Mouse (Mus musculus) embryonic fibroblast, embryonic 13.5 days (primary cell): ENCODE data around the gene Tmem165. TPM values are rescaled to one million over a fixed set of nuclear protein-coding genes. Genes with fewer than 3 reads are reported as not detected.

Experiments used
- H3K27ac ChIP-seq: 2 replicates; pipeline ENCODE4 v1.5.1; 2012; ENCODE audit warnings: low read length, control low read depth, inconsistent platforms; ENCODE audit not compliant: insufficient read depth
- H3K4me1 ChIP-seq: 2 replicates; pipeline ENCODE4 v1.6.1; 2011; ENCODE audit warnings: low read length; ENCODE audit not compliant: control insufficient read depth, insufficient read depth
- H3K4me3 ChIP-seq: 2 replicates; pipeline ENCODE4 v1.5.1; 2011; ENCODE audit warnings: mild to moderate bottlenecking, control low read depth, low read length; ENCODE audit not compliant: insufficient read depth
- CTCF ChIP-seq: IDR thresholded peaks from 2 replicates; pipeline ENCODE4 v1.5.1; 2011; ENCODE audit warnings: mild to moderate bottlenecking, control low read depth, low read length, moderate library complexity, borderline replicate concordance; ENCODE audit not compliant: insufficient read depth
- POLR2A ChIP-seq: IDR thresholded peaks from 2 replicates; pipeline ENCODE4 v1.6.1; 2011; ENCODE audit warnings: low read depth, mild to moderate bottlenecking, control low read depth, low read length, moderate library complexity
- polyA plus RNA-seq: library from polyadenylated mRNA; stranded (reverse); fragments of >200 nt; gene quantifications from 2 replicates; pipeline ENCODE4 v1.2.4, GENCODE M21; 2011; ENCODE audit warnings: low read depth; ENCODE audit not compliant: missing spikeins, insufficient read length

The Tmem165 gene
- polyA plus RNA-seq, 1 experiment: 174 TPM

DNA sequence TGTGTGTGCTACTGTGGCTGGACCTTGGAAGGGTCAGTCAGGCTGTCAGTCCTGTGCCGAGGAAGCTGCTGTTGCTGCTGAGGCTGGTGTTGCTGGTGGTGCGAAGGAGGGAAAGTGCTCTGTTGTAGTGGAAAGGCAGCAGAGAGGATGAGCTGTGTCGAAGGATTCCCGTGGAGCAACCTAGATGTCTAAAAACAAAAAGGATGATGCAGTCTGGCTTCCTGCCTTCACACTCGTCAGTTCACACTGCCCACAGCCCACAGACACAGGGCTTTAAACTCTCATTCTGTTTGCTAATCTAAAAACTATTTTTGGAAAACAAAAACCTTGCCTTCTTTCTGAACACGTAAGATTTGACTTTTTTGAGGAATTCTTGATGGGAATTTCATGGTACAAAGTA, 33.0 kb downstream of the Tmem165 start:
- TF ChIP-seq CTCF: no peak
- TF ChIP-seq POLR2A: no peak
- Histone ChIP-seq H3K4me3 (no peak overlapping the region), H3K4me1 (no peaks in the 10 kb centered on the region; the same call in 1 of the 2 replicates), H3K27ac (no peak overlapping the region)

DNA sequence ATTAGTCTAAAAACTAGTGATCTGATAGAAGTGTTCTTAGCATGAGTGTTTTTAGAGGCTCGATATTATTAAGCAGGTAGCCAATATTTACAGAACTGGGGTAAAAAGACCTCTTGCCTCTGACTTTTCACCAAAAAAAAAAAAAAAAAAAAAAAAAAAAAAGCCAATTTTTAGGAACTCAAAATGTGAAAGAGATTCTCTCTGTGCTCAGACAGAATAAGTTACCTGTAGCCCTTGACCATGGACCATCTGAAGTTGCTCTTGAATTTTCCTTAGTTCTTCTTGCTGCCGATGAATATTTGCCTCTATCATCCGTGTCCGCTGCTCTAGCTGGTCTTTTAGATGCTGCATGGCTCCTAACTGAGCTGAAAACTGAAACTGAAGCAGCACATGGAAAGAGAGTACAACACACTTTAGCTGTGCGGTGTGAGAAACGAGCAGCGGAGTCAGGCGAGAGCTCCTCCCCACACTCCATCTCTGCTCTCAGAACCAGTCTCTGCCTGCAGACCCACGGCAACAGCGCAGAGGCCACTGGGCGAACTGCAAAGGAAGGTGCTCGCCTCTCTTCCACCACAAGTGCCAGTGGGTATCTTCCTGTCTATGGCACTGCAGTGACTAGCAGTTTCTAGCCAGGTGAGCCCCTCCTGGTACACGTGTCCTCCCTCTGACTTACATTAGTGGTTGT, 47.6 kb downstream of the Tmem165 start:
- no peak for TF ChIP-seq CTCF
- no peak for TF ChIP-seq POLR2A
- no peak overlapping the region for H3K27ac ChIP-seq
- no peak overlapping the region for H3K4me3 ChIP-seq
- H3K4me1 ChIP-seq: no peaks in the 10 kb centered on the region

DNA sequence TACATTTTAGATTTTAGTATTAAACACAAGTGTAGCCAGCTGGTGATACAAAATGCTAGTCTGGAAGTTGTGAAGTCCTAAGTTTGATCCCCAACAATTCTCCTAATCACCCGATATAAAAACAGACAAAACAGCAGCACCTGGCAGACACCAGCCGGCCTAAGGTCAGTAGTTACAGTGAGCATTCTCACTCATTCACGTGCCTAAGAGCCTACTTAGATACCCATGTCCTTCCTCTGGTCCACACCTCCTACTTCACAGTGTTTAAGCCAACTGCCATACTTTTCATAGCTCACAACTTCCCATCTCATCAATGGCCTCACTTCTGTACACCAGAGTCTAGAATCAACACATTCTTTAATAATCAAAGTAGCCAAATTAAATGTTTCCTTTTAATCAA, 59.6 kb downstream of the Tmem165 start:
- Histone ChIP-seq H3K27ac (no peak overlapping the region), H3K4me1 (no peaks in the 10 kb centered on the region), H3K4me3 (no peak overlapping the region)
- no peak for TF ChIP-seq POLR2A
- TF ChIP-seq CTCF: no peak

DNA sequence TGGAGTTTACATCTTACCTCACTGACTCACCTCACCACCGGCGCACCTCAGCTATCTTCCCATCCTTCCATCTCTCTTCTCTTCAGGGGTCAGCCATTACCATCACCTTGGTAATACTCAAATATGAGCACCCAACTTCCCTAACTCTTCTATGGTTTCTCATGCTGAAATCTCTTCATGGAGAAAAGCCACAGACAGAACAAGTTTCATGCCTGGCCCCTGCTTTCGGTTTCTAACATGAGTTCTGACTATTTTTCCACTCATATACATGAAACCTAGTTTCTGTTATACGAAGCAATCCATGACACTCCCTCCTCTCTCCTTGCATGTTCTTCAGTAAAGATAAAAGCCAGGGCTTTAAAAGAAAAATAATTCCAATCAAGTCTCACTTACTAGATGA, 60.2 kb downstream of the Tmem165 start:
- no peaks in the 10 kb centered on the region for H3K4me1 ChIP-seq
- TF ChIP-seq POLR2A (no peak), CTCF (no peak)
- H3K4me3 ChIP-seq: no peak overlapping the region
- H3K27ac ChIP-seq: no peak overlapping the region

DNA sequence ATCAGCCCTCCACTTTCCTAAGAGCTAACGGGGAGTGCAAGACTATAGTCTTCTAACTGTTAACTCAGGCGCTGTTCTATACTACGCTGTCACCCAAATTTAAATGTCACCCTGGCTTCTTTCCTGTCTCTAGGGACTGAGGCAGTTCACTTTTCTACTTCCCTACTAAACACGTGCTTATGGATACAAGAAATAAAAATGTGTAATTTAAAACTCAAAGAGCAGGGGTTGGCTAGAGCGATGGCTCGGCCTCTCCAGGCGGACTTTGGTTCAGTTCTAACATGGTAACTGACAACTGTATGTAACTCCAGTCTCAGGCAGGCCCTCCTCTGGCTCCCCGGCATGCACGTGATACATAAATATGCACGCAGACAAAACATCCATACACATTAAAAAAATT, 60.8 kb downstream of the Tmem165 start:
- no peak overlapping the region for H3K4me3 ChIP-seq
- TF ChIP-seq CTCF (no peak), POLR2A (no peak)
- no peak overlapping the region for H3K27ac ChIP-seq
- H3K4me1 ChIP-seq: no peaks in the 10 kb centered on the region

DNA sequence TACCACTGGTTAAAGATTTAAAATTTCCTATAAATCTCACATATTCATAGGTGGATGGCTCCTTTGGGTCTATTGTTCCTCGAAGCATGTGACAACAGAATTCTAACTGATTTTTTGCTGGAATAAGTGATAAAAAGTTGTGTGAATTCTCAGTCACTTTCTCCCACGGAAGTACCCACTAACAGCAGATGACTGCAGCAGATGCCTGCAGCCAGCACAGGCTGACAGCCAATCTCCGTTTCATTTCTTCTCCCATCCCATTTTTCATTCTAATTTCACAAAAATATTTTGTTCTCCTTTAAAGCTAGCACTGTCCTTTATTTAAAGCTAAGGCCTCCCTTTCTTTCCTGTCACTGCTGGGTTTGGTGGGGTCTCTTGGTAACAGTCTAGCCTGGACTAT, 61.7 kb downstream of the Tmem165 start:
- H3K4me3 ChIP-seq: no peak overlapping the region
- no peak for TF ChIP-seq POLR2A
- no peak for TF ChIP-seq CTCF
- H3K27ac ChIP-seq: no peak overlapping the region
- no peaks in the 10 kb centered on the region for H3K4me1 ChIP-seq

DNA sequence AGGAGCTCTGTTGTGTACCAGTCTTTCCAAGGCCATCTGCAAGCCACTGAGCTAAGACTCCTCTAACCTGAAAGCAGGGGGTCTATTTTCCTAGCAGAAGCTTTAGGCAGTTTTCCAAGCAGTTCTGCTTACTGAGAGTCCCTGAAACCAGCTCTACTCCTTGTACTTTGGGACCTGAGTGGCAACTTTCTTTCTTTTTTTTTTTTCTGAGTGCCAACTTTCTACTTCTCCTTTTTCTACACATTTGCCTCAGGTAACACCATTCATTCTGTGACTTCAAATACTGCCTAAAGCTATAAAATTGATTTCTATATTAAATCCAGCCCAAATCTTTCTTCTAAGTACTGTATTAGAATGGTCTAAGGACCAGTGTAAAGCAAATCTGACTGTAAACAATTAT, 62.9 kb downstream of the Tmem165 start:
- TF ChIP-seq POLR2A (no peak), CTCF (no peak)
- H3K4me3 ChIP-seq: no peak overlapping the region

DNA sequence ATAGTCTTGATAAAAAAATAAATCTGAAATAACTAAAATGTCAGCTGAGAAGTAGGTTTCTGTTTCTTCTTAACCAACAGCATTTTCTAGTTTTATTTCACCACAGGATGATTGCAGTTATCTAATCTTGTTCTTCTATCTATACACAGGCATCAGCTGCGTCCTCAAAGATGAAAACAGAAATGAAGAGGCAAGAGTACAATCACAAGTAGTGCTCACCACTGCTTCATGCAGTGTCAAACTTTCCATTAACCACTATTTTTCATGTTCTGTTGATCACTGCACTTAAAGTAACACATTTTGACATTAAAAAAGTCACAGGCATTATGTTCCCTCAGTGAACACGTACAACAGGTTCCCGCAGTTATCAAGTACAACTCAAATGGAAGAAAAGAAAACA, 67.3 kb downstream of the Tmem165 start:
- Histone ChIP-seq H3K27ac (no peak overlapping the region), H3K4me1 (no peaks in the 10 kb centered on the region), H3K4me3 (no peak overlapping the region)
- TF ChIP-seq CTCF: no peak
- no peak for TF ChIP-seq POLR2A

More for the DNA sequence above, 62.9 kb downstream of the Tmem165 start:
- H3K27ac ChIP-seq: no peak overlapping the region
- H3K4me1 ChIP-seq: no peaks in the 10 kb centered on the region

Other genes with a start within 250 kb of the Tmem165 start
- 0.58 and 0.60 TPM in 2 replicates for gene Kdr, start 205.4 kb upstream of the Tmem165 start, polyA plus RNA-seq
- gene Srd5a3, start 43.6 kb upstream of the Tmem165 start, polyA plus RNA-seq: 37.0 and 37.2 TPM in 2 replicates
- gene Clock, start 120.9 kb downstream of the Tmem165 start, polyA plus RNA-seq: 25.7 and 29.1 TPM in 2 replicates
- not detected in 2 replicates for gene Pdcl2, start 147.3 kb downstream of the Tmem165 start, polyA plus RNA-seq
- gene Nmu, start 179.9 kb downstream of the Tmem165 start, polyA plus RNA-seq: not detected in 2 replicates